26 mouse cellular contexts compared by ENCODE assay signal in genomic region chr2:11899698-11900660, GRCm38 (mm10).
A peak's percentile ranks its signal among the peaks of the same experiment; 100 is the strongest.
DNase-seq lines count a peak whose midpoint lies in the region; ATAC-seq and TF ChIP-seq lines count a peak whose summit lies in the region.
"Had no signal": no experiment of that assay in that cellular context is flagged by ENCODE, and none has a peak within 500 bp of the region (broad histone marks: within the 10 kb centered on the region; RNA-seq: fewer than 3 reads in every experiment).

No protein-coding gene starts in this region.

- 0 out of 2 replicates have a peak, but pooled peaks have one; percentile 36 for ATAC-seq in intestine, embryonic 14.5 days (replicated peaks; ENCODE audit: low FRiP score, low TSS enrichment, low read depth)
- no peak for ATAC-seq in intestine, postnatal 0 days
- peak; percentile 89 for ATAC-seq in kidney, embryonic 14.5 days (ENCODE audit: low FRiP score, low TSS enrichment)
- ATAC-seq: forebrain, postnatal 0 days; intestine, embryonic 15.5 days; liver, embryonic 12.5 days; liver, postnatal 0 days; lung, postnatal 0 days; midbrain, embryonic 15.5 days; Patski had no signal

- DNase-seq in intestine, embryonic 14.5 days (ENCODE audit: low spot score): no peak
- peak; percentile 31 for DNase-seq in lung, postnatal 10 days
- DNase-seq in lung, postnatal 25 days (ENCODE audit: low spot score): no peak
- peak; percentile 8 to 14 for DNase-seq in kidney, postnatal 36 days
- no peak for DNase-seq in limb, embryonic 10.5 days (ENCODE audit: low spot score)
- DNase-seq: adrenal gland, postnatal 25 days; cerebellum, adult 11-12 months; cerebellum, adult 9-11 months; forebrain, postnatal 0 days; gastrocnemius, postnatal 10 days; heart, postnatal 10 days; liver, postnatal 0 days had no signal

- 83% methylated on average over 11 of the region's 11 CpGs for WGBS in intestine, embryonic 14.5 days
- WGBS in intestine, postnatal 0 days: 72% methylated on average over 11 of the region's 11 CpGs
- 29% methylated on average over 11 of the region's 11 CpGs for WGBS in kidney, embryonic 14.5 days
- WGBS in limb, embryonic 10.5 days: 92% methylated on average over 11 of the region's 11 CpGs

- no peaks in the 10 kb centered on the region for H3K36me3 ChIP-seq in intestine, embryonic 14.5 days (ENCODE audit: control insufficient read depth, insufficient read depth, low read length)
- H3K36me3 ChIP-seq in intestine, postnatal 0 days (ENCODE audit: control insufficient read depth, insufficient read depth): no peaks in the 10 kb centered on the region
- H3K36me3 ChIP-seq in kidney, embryonic 14.5 days (ENCODE audit: control insufficient read depth, insufficient read depth, low read length): no peaks in the 10 kb centered on the region
- no peaks in the 10 kb centered on the region for H3K36me3 ChIP-seq in limb, embryonic 10.5 days
- H3K36me3 ChIP-seq: embryonic facial prominence, embryonic 10.5 days; embryonic facial prominence, embryonic 15.5 days; forebrain, embryonic 12.5 days; heart, embryonic 13.5 days; hindbrain, embryonic 15.5 days; intestine, embryonic 15.5 days; liver, embryonic 12.5 days; midbrain, embryonic 10.5 days; midbrain, embryonic 15.5 days had no signal

- H3K4me1 ChIP-seq in intestine, embryonic 14.5 days (replicated peaks; ENCODE audit: control insufficient read depth, insufficient read depth, low read length): no peaks in the 10 kb centered on the region
- H3K4me1 ChIP-seq in intestine, postnatal 0 days (replicated peaks; ENCODE audit: control insufficient read depth, insufficient read depth, low read length): no peaks in the 10 kb centered on the region
- H3K4me1 ChIP-seq in kidney, embryonic 14.5 days (ENCODE audit: control insufficient read depth, insufficient read depth, low read length): no peaks in the 10 kb centered on the region
- no peaks in the 10 kb centered on the region for H3K4me1 ChIP-seq in limb, embryonic 10.5 days
- H3K4me1 ChIP-seq: embryonic facial prominence, embryonic 10.5 days; embryonic facial prominence, embryonic 15.5 days; forebrain, embryonic 12.5 days; heart, embryonic 13.5 days; hindbrain, embryonic 15.5 days; intestine, embryonic 15.5 days; liver, embryonic 12.5 days; midbrain, embryonic 10.5 days; midbrain, embryonic 15.5 days had no signal

- H3K27me3 ChIP-seq in intestine, embryonic 14.5 days (replicated peaks; ENCODE audit: control insufficient read depth, insufficient read depth, low read length): no peaks in the 10 kb centered on the region
- no peaks in the 10 kb centered on the region for H3K27me3 ChIP-seq in intestine, postnatal 0 days (replicated peaks; ENCODE audit: control insufficient read depth, insufficient read depth, low read length)
- H3K27me3 ChIP-seq in kidney, embryonic 14.5 days (ENCODE audit: control insufficient read depth, insufficient read depth, low read length): no peaks in the 10 kb centered on the region
- H3K27me3 ChIP-seq in limb, embryonic 10.5 days (ENCODE audit: low read depth, poor library complexity, severe bottlenecking): no peaks in the 10 kb centered on the region
- H3K27me3 ChIP-seq: embryonic facial prominence, embryonic 15.5 days; forebrain, embryonic 12.5 days; heart, embryonic 13.5 days; hindbrain, embryonic 15.5 days; intestine, embryonic 15.5 days; liver, embryonic 12.5 days; midbrain, embryonic 15.5 days had no signal

- no peak overlapping the region for H3K4me2 ChIP-seq in intestine, embryonic 14.5 days (ENCODE audit: low read length)
- H3K4me2 ChIP-seq in intestine, postnatal 0 days (replicated peaks; ENCODE audit: low read depth): no peak overlapping the region
- H3K4me2 ChIP-seq in kidney, embryonic 14.5 days (replicated peaks; ENCODE audit: low read depth, low read length): no peak overlapping the region
- H3K4me2 ChIP-seq: embryonic facial prominence, embryonic 15.5 days; forebrain, embryonic 12.5 days; heart, embryonic 13.5 days; hindbrain, embryonic 15.5 days; intestine, embryonic 15.5 days; liver, embryonic 12.5 days; midbrain, embryonic 15.5 days had no signal

- TF ChIP-seq CTCF in intestine, postnatal 0 days (IDR thresholded peaks at IDR 0.05; ENCODE audit: low read depth): no peak

- no peak overlapping the region for H3K4me3 ChIP-seq in intestine, embryonic 14.5 days (ENCODE audit: low read depth, low read length)
- no peak overlapping the region for H3K4me3 ChIP-seq in intestine, postnatal 0 days (ENCODE audit: low read depth, low read length)
- no peak overlapping the region for H3K4me3 ChIP-seq in kidney, embryonic 14.5 days (ENCODE audit: low read length)
- no peak overlapping the region for H3K4me3 ChIP-seq in limb, embryonic 10.5 days
- H3K4me3 ChIP-seq: embryonic facial prominence, embryonic 10.5 days; embryonic facial prominence, embryonic 15.5 days; forebrain, embryonic 12.5 days; heart, embryonic 13.5 days; hindbrain, embryonic 15.5 days; intestine, embryonic 15.5 days; left cerebral cortex, adult 2 months; liver, embryonic 12.5 days; midbrain, embryonic 10.5 days; midbrain, embryonic 15.5 days had no signal

- no peaks in the 10 kb centered on the region for H3K9me3 ChIP-seq in intestine, embryonic 14.5 days (ENCODE audit: control insufficient read depth, low read length)
- H3K9me3 ChIP-seq in intestine, postnatal 0 days (ENCODE audit: control insufficient read depth): no peaks in the 10 kb centered on the region
- no peaks in the 10 kb centered on the region for H3K9me3 ChIP-seq in kidney, embryonic 14.5 days (ENCODE audit: control insufficient read depth, low read length)
- H3K9me3 ChIP-seq in limb, embryonic 10.5 days (replicated peaks): no peaks in the 10 kb centered on the region
- H3K9me3 ChIP-seq: embryonic facial prominence, embryonic 10.5 days; embryonic facial prominence, embryonic 15.5 days; forebrain, embryonic 12.5 days; hindbrain, embryonic 15.5 days; intestine, embryonic 15.5 days; liver, embryonic 12.5 days; midbrain, embryonic 10.5 days; midbrain, embryonic 15.5 days had no signal

- no peak overlapping the region for H3K9ac ChIP-seq in intestine, embryonic 14.5 days (ENCODE audit: low read length)
- H3K9ac ChIP-seq in intestine, postnatal 0 days (ENCODE audit: low read depth, low read length): no peak overlapping the region
- H3K9ac ChIP-seq in kidney, embryonic 14.5 days (ENCODE audit: low read depth, low read length): no peak overlapping the region
- H3K9ac ChIP-seq: embryonic facial prominence, embryonic 15.5 days; forebrain, embryonic 12.5 days; forebrain, postnatal 0 days; heart, embryonic 13.5 days; hindbrain, embryonic 15.5 days; intestine, embryonic 15.5 days; liver, embryonic 12.5 days; liver, postnatal 0 days; midbrain, embryonic 15.5 days had no signal

- H3K27ac ChIP-seq in intestine, embryonic 14.5 days (ENCODE audit: low read depth): no peak overlapping the region
- H3K27ac ChIP-seq in intestine, postnatal 0 days (ENCODE audit: low read depth, low read length): no peak overlapping the region
- H3K27ac ChIP-seq in kidney, embryonic 14.5 days (ENCODE audit: low read depth, low read length): peak overlapping the region; percentile 51
- no peak overlapping the region for H3K27ac ChIP-seq in limb, embryonic 10.5 days
- H3K27ac ChIP-seq: embryonic facial prominence, embryonic 10.5 days; embryonic facial prominence, embryonic 15.5 days; forebrain, embryonic 12.5 days; heart, embryonic 13.5 days; hindbrain, embryonic 15.5 days; intestine, embryonic 15.5 days; left cerebral cortex, adult 2 months; liver, embryonic 12.5 days; midbrain, embryonic 10.5 days; midbrain, embryonic 15.5 days had no signal

Comparison
In these comparisons a context has a peak if more than half of its experiments do, and no peak if none do; other contexts are left out.
1. DNase-seq: peak in lung, postnatal 10 days (single experiment) and kidney, postnatal 36 days (2 of 2); none in intestine, embryonic 14.5 days (single experiment), lung, postnatal 25 days (single experiment) and limb, embryonic 10.5 days (single experiment).